Mouse (Mus musculus): ENCODE results near the gene Cd46.

Gene Cd46

DNA sequence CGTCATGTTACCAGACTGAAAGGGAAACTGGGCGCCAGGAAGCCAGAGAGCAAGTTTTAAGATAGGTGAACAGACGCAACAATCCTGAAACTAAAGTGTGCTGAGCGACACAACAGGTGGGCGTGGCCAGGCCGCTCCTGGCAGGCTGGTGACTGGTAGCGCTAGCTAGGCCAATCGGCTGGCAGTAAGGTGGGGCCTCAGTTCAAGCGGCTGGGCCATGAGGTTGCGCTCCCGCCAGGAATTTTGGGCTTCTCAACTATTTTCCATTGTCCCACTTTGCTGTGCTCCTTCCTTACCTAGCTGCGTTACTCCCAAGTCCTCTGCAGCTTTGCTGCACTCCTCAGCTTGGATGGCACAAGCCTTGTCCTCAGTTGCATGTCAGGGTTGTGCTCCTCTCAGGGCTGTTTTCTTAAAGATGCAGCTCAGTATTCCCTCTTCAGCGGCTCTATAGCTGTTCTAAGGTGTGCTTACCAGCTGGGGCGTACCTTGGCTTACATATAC is at the start of gene Cd46:
Gene Cd46, minus strand, starts transcription at position 30 of the 501 bp plus-strand sequence.
- ATAC-seq (ENCODE audit: insufficient number of reproducible peaks, low FRiP score, low TSS enrichment), result peak; percentile 56; the same call in 1 of the 2 replicates

DNA sequence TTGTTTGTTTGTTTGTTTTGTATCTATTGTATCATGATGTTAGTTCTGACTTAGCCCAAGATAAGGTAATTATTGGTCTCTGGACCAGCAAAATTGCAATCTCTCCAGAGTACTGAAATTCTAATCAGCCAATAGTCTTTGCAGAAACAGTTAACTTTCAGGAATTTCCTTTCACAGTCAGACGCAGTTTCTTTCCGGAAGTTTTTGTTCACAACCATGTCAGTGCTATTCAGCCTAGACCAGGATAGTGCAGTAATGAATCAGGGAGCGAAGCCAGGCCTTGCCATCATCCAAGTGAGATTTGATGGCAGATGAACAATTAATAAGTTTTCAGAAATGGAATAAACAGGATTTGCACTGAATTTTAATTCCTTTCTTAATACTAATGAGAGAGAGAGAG is 40.0 kb upstream of the Cd46 start:
- ATAC-seq (ENCODE audit: insufficient number of reproducible peaks, low FRiP score, low TSS enrichment), result no peak

GRCm38 (mm10) chr1:195131675-195132015 is 39.6 kb upstream of the Cd46 start:
- ATAC-seq (ENCODE audit: insufficient number of reproducible peaks, low FRiP score, low TSS enrichment), result no peak

DNA sequence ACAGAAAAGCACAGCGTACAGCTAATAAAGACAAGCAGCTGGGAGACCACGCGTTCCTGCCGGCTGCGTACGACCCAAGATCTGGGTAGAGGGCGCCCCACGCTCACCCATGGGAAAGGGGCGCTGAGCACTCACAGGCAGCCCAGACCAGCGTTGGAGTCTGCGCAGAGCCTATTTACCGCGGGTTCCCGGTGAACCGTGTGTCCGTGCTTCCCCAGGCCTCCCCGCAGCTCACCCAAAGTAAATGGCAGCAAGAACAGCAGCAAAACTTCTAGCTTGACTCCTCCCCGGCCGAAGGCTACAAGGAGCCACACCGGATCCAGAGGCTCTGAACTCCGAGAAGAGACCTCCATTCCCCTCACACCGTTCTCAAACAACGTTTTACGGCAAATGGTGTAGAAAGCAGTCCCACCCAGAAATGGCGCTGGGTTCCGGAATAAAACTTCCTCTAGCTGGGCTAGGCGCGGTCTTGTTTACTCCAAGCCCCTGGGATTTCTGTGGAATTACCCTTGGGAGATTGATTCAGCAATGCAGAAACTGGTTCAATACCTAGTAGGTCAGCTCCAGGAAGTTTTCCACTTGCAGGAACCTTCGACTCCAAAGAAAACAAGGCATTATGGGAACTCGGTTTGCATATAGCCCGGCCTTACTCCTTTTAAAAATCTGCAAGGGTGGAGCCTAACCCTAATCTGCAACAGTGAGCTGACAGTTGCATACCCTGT is 39.1 kb upstream of the Cd46 start, which contains the start of gene Cr1l:
Gene Cr1l, minus strand, starts transcription at position 634 of the 722 bp plus-strand sequence.
- ATAC-seq (ENCODE audit: insufficient number of reproducible peaks, low FRiP score, low TSS enrichment), result peak; percentile 96

- ATAC-seq (ENCODE audit: insufficient number of reproducible peaks, low FRiP score, low TSS enrichment), result no peak
Observed at GRCm38 (mm10) chr1:195130479-195130878, 38.4 kb upstream of the Cd46 start.

DNA sequence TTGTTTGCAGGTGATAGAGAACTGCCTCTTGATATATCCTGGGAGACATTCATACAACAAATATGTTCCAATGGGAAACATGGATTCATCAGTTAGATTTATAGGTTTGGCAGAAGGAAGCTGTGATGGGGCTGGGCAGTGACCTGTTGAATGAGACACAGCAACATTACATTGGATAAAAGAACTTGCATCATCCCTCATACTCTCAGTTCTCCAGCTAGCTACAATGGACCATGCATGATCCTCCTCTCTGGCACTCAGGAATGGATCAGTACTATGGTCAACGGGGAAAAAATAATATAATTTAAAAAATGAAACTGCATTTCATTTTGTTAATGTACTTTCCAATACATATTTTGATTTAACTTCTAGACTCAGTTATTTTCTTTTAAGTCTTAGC is 37.8 kb upstream of the Cd46 start:
- ATAC-seq (ENCODE audit: insufficient number of reproducible peaks, low FRiP score, low TSS enrichment), result no peak

DNA sequence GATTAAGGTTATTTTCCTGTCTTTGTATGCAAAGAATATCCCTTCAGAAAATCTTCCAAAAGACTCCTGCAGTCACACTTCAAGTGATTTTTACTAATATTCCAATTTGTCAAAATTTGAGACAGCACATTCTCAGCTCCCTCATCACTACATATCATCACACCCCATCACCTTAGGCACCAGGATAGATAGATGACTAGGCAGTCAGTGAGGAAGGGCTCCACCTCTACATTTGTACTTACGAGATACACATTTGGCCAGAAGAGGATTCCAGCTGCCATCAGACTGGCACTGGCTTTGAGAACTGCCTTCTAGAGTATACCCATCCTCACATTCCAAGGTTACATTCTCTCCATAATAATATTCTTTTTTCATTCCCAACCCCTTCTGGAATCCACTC is 22.4 kb upstream of the Cd46 start:
- no peak for ATAC-seq (ENCODE audit: insufficient number of reproducible peaks, low FRiP score, low TSS enrichment)

DNA sequence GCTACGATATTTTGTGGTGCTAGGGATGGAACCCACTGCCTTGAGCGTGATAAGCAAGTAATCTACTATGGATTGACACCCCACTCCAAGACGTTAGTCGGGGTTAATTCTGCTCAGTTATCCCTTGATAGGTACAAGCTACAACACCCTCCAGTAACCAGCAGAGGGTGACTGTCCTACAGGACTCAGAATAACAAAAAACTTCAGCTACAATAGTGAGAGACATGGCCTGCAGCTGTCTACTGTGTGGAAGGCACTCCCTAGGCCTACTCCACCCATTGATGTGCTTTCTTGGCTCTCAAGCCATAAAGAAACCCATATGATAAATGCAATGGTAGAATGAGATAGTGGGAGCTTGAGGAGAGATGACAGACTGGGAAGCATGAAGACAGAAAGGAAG is 21.6 kb upstream of the Cd46 start:
- no peak for ATAC-seq (ENCODE audit: insufficient number of reproducible peaks, low FRiP score, low TSS enrichment)

DNA sequence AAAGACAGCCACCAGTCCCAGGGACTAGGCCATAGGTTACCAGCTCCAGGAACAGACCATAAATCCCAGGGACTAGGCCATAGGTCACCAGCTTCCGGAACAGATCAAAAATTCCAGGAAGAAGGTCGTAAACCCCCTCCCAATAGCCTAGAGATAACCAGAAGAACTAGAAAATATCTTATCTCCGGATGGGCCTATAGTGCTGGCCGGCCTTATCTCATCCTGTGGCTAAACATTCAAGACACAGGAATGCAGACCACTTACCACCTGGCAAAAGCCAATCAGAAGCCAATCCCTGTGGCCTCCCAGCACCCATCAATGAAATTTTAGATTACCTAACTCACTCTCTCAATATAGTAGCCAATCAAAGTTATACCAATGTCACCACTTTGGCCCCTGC is 8.6 kb upstream of the Cd46 start:
- ATAC-seq (ENCODE audit: insufficient number of reproducible peaks, low FRiP score, low TSS enrichment), result no peak

DNA sequence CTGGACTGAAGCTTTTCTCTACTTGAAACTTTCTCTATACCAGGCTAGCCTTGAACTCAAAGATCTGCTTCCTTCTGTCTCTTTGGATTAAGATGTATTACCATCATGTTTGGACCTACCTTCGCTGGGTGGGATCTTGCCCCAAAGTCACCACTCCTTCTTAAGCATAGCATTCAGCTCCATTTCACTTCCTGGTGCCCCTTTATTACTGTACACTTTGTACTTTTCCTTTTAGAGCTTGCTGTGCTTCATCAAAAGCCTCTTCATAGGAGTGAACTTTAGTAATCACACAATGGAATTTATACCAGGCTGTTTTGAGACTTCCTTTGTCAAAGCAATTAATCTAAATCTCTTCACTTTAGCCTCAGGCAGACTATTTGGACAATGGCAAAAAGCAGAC is 6.0 kb upstream of the Cd46 start:
- ATAC-seq (ENCODE audit: insufficient number of reproducible peaks, low FRiP score, low TSS enrichment), result no peak

GRCm38 (mm10) chr1:195091699-195092219 is 290 bp downstream of the Cd46 start:
- ATAC-seq (ENCODE audit: insufficient number of reproducible peaks, low FRiP score, low TSS enrichment), result peak; percentile 31; the same call in 1 of the 2 replicates

GRCm38 (mm10) chr1:195082142-195082541 is 9.9 kb downstream of the Cd46 start:
- no peak for ATAC-seq (ENCODE audit: insufficient number of reproducible peaks, low FRiP score, low TSS enrichment)

DNA sequence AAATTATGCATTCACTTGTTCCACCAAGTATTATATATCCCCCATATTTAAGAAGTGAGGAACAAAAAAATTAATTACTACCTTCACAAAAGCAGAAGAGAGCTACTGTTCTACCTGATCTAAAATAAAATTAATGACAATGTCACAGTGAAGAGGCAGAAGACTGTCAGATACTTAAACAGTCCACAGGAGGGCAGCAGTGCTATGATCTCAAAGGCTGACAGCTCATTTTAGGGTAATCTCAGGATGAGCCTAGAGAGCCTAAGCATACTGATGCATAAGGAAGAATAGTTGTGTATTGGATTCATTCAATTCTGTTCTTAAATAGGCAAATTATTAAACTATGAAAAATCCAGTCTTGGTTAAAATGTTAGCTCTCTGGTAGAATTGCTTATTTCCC is 51.6 kb downstream of the Cd46 start:
- ATAC-seq (ENCODE audit: insufficient number of reproducible peaks, low FRiP score, low TSS enrichment), result peak; percentile 80; the same call in 1 of the 2 replicates

DNA sequence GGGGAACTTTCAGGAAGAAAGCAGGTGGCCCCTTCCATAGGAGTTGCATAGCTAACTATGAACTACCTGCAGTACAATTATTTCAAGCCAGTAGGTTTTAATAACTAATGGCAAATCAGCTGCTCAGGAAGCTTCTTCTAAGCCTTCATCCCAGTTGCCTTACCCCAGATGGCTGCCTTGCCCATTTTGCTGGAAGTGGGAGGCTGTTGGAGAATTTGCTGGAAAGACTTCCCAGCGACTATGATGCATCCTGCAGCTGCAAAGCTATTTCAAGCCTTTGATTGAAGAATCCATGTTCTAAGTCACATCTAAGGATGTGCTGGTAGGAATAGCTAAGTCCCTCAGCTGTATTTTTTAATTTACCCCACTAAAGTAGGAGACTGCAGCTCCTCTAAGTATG is 53.7 kb downstream of the Cd46 start:
- ATAC-seq (ENCODE audit: insufficient number of reproducible peaks, low FRiP score, low TSS enrichment), result no peak

DNA sequence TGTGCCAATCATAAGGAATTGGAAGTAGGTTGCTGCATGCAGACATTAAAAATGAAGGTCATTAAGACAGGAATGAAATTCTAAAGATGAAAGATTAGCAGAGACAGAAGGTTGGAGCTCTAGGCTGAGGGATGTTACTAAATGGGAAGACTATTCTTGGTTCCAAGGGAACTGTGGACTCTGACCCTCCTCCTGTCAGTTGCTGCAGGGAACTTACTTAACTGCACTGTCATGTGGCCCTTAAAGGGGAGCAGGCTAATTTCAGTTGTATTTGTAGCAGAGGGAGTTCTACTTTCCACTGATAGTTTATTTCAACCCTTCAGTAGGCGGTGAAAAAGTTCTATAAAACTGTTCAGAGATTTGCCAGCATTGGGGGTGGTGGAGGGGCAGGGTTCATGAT is 54.1 kb downstream of the Cd46 start:
- no peak for ATAC-seq (ENCODE audit: insufficient number of reproducible peaks, low FRiP score, low TSS enrichment)

- ATAC-seq (ENCODE audit: insufficient number of reproducible peaks, low FRiP score, low TSS enrichment), result no peak
Observed at GRCm38 (mm10) chr1:195037483-195037882, 54.6 kb downstream of the Cd46 start.

DNA sequence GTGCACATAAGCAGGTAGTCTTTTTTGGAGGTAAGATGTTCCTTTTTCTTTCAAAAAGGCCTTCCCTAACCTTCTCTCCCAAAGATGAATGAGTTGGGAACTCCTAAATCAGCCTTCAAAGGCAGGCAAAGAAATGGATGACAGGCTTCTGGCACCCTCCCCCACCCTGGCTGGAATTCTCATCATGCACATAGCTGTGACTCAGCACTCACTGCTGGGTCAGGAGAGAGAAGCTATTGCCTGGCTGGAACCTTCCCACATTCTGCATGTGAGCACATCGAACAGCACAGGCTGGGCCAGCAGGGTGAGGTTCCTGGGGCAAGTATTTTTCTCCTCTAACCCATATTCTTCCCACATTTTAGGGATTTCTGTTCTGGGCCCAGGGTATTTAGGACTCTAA is 58.1 kb downstream of the Cd46 start:
- ATAC-seq (ENCODE audit: insufficient number of reproducible peaks, low FRiP score, low TSS enrichment), result peak; percentile 65

DNA sequence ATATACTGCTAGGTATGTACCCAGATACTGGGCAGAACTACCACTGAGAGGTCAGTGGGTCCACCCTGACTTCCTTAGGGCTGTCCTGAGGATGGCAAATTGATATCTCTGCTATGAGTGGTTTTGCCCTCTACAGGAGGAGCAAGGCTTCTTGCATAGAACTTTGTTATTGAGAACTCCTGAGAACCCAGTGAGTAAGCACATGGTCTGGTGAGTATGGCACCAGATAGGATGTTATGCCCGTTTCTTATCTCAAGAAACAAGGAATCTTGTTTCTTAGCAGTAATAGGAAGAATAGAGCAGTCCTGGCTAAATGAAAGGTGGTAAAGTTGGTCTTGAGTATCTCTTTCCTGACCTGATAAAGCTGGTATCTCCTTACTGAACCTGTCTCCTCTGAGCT is 59.3 kb downstream of the Cd46 start:
- ATAC-seq (ENCODE audit: insufficient number of reproducible peaks, low FRiP score, low TSS enrichment), result no peak

- ATAC-seq (ENCODE audit: insufficient number of reproducible peaks, low FRiP score, low TSS enrichment), result no peak
Observed at GRCm38 (mm10) chr1:195031786-195032185, 60.3 kb downstream of the Cd46 start.

DNA sequence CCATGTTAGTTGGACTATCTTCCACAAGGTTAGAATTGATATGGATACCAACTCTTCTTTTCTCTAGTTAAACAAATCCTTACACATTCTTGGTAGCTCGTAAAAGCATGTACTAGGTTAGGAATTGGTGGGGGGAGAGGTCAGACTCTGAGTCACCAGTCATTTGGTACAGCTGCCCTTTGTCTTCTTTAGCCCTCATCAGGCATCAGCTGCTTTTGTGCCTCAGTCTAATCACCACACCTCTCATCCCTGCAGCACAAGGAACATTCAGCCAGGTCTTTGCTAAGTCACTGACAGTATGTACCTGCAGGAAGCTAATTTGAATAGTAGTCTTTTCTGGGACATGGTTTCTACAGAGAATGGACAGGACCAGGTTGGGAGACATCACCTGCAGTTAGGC is 64.5 kb downstream of the Cd46 start:
- ATAC-seq (ENCODE audit: insufficient number of reproducible peaks, low FRiP score, low TSS enrichment), result no peak

GRCm38 (mm10) chr1:195023848-195024247 is 68.2 kb downstream of the Cd46 start:
- ATAC-seq (ENCODE audit: insufficient number of reproducible peaks, low FRiP score, low TSS enrichment), result no peak

- ATAC-seq (ENCODE audit: insufficient number of reproducible peaks, low FRiP score, low TSS enrichment), result no peak
Observed at GRCm38 (mm10) chr1:195021831-195022230, 70.2 kb downstream of the Cd46 start.
